Mouse (Mus musculus): Measurements from ENCODE around the gene Rasl11b.

DNA sequence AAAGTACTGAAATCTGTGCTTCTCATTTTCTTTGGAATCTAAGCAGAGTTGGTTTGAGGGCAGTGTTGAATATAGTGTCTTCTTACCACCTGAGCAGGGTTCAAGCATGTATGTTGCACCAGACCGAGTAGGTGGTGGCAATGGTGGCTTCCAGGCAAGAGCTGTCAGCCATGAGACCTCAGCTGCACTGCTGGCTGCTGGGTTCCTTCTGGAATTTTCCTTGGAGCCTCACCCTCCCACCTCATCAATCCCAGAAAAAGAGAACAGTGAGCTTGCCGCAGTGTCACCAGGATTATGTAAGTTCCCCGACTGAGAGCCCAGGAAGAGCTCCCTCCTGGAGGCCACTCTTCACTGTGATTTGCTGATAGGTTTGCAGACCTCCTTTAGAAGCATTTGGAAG, 12.1 kb downstream of the Rasl11b start:
- TF ChIP-seq CTCF (IDR thresholded peaks at IDR 0.05; ENCODE audit: low read depth, low read length) (no peak), POLR2A (IDR thresholded peaks at IDR 0.05; ENCODE audit: insufficient read depth, low read length) (no peak)
